Mouse (Mus musculus): ENCODE results near the gene Dennd1b.

DNA sequence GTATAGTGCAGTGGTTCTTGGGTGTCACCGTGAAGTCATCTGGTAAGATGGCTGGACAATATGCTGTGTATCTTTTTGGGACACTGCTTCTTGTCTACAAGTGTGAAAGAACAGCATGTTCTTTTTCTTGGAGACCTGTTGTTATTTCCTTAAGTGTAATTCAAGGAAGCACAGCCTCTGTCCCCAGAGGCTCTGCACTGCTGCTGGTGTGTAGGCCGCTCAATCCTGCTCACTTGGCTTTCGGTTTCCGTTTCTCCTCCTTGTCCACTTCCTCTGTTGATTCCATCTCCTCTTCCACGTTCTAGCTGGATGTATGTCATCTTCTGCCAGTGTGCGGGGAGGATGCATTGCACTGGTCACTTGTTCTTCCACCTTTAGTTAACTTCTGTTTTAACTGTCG is 19.0 kb downstream of the Dennd1b start:
- TF ChIP-seq CTCF (IDR thresholded peaks at IDR 0.05; ENCODE audit: borderline replicate concordance, insufficient read depth, low read depth, low read length), result no peak
- no peak for TF ChIP-seq POLR2A (IDR thresholded peaks at IDR 0.05; ENCODE audit: borderline replicate concordance, insufficient read depth, low read length)
